Comparison of ENCODE assay signal across 18 mouse cellular contexts in the genomic region with DNA sequence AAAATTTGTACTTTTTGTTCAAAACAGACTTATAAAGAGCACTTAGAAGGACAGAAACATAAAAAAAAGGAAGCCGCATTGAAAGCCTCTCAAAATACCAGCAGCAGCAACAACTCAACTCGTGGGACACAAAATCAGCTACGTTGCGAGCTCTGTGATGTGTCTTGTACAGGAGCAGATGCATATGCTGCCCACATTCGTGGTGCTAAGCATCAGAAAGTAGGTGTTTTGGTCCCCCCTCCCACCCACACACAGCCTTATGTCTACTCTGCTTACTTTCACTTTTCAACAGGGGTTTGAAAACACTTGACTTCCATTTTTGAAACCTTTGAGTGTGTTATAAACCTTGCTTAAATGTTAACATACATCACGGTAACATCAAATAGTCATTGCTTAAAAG. TPM values are rescaled to one million over a fixed set of nuclear protein-coding genes. Genes with fewer than 3 reads are reported as not detected.
DNase-seq lines count a peak whose midpoint lies in the region; ATAC-seq and TF ChIP-seq lines count a peak whose summit lies in the region.
"Had no signal": no experiment of that assay in that cellular context is flagged by ENCODE, and none has a peak within 500 bp of the region (broad histone marks: within the 10 kb centered on the region; RNA-seq: fewer than 3 reads in every experiment).

No protein-coding gene starts in this region.

- WGBS in thymus, adult 2 months: 83% methylated on average over 6 of the region's 6 CpGs
- 97% methylated on average over 6 of the region's 6 CpGs for WGBS in hindbrain, postnatal 0 days

- no peak overlapping the region for H3K4me2 ChIP-seq in hindbrain, postnatal 0 days (ENCODE audit: low read depth, low read length)

- H3K4me1 ChIP-seq in thymus, adult 2 months (replicated peaks; ENCODE audit: control insufficient read depth, insufficient read depth, low read length): no peaks in the 10 kb centered on the region
- H3K4me1 ChIP-seq in hindbrain, postnatal 0 days (ENCODE audit: insufficient read depth, low read length): no peaks in the 10 kb centered on the region
- H3K4me1 ChIP-seq: hindbrain, embryonic 10.5 days had no signal

- ATAC-seq in hindbrain, postnatal 0 days: no peak

- no peak overlapping the region for H3K4me3 ChIP-seq in thymus, adult 2 months (ENCODE audit: control insufficient read depth, insufficient read depth, low read length)
- H3K4me3 ChIP-seq in hindbrain, postnatal 0 days (ENCODE audit: low read length): no peak overlapping the region
- H3K4me3 ChIP-seq: hindbrain, embryonic 10.5 days had no signal

- H3K36me3 ChIP-seq in thymus, adult 2 months (ENCODE audit: control insufficient read depth, insufficient read depth, low read length): peaks cover 65% of the 10 kb centered on the region
- peaks cover 33% of the 10 kb centered on the region for H3K36me3 ChIP-seq in hindbrain, postnatal 0 days (ENCODE audit: insufficient read depth, low read length)

- no peaks in the 10 kb centered on the region for H3K9me3 ChIP-seq in hindbrain, postnatal 0 days (ENCODE audit: low read length)
- H3K9me3 ChIP-seq: hindbrain, embryonic 10.5 days had no signal

- no peak for TF ChIP-seq POLR2A in thymus, adult 2 months (IDR thresholded peaks at IDR 0.05; ENCODE audit: control insufficient read depth, extremely low read depth, insufficient read depth, low read length, poor library complexity)

- TF ChIP-seq CTCF in thymus, adult 2 months (IDR thresholded peaks at IDR 0.05; ENCODE audit: borderline replicate concordance, control insufficient read depth, extremely low read depth, insufficient read depth, low read length, poor library complexity): no peak
- TF ChIP-seq CTCF in hindbrain, postnatal 0 days (IDR thresholded peaks at IDR 0.05; ENCODE audit: low read depth): no peak

- H3K27ac ChIP-seq in thymus, adult 2 months (ENCODE audit: control insufficient read depth, insufficient read depth, low read length): peak overlapping the region; percentile 12; the same call in 1 of the 2 replicates
- no peak overlapping the region for H3K27ac ChIP-seq in hindbrain, postnatal 0 days
- H3K27ac ChIP-seq: hindbrain, embryonic 10.5 days; stomach, postnatal 0 days had no signal

- no peaks in the 10 kb centered on the region for H3K27me3 ChIP-seq in thymus, adult 2 months (ENCODE audit: control insufficient read depth, insufficient read depth, low read length)
- no peaks in the 10 kb centered on the region for H3K27me3 ChIP-seq in hindbrain, postnatal 0 days (ENCODE audit: insufficient read depth, low read length)

- peak; percentile 25 to 58 for DNase-seq in frontal cortex, postnatal 36 days (ENCODE audit: low spot score in 2 of 2)
- no peak for DNase-seq in frontal cortex, postnatal 10 days (ENCODE audit: low spot score in 2 of 2)
- no peak for DNase-seq in thymus, adult 2 months
- DNase-seq in thymus, adult 18-20 months: no peak
- peak; percentile 39 to 57 for DNase-seq in left cerebral cortex, adult 9 months (ENCODE audit: low spot score in 2 of 2)
- no peak for DNase-seq in hindbrain, postnatal 0 days (ENCODE audit: low spot score)
- no peak for DNase-seq in embryo, embryonic 10 days (ENCODE audit: low spot score)
- DNase-seq in adrenal gland, postnatal 10 days: no peak
- DNase-seq: cerebellum, adult 11 months; cerebellum, postnatal 14 days; kidney, adult 9 months; kidney, postnatal 4 days; lung, postnatal 10 days; midbrain, embryonic 14.5 days; retina, postnatal 1 day; thymus, postnatal 36 days had no signal

- no peak overlapping the region for H3K9ac ChIP-seq in hindbrain, postnatal 0 days (replicated peaks; ENCODE audit: low read length)

RNA-seq across cellular contexts. Expression of gene Zfr, which starts 31.9 kb away (rescaled TPM):
- polyA plus RNA-seq in thymus, adult 2 months (2012; rRNA removed): 218 and 232 TPM in 2 replicates
- total RNA-seq in hindbrain, postnatal 0 days (2014; rRNA removed): 266 and 281 TPM in 2 replicates
- 196 and 219 TPM in 2 replicates for polyA plus RNA-seq in hindbrain, postnatal 0 days (2015; fragmentation: Nextera tagmentation; extraction: Ambion mirVana)
- 100 to 1,000 TPM; 111 to 130 TPM for total RNA-seq in adrenal gland, postnatal 10 days (2021)

RNA-seq across cellular contexts. Expression of gene Mtmr12, which starts 55.3 kb away (rescaled TPM):
- 49.2 and 50.0 TPM in 2 replicates for polyA plus RNA-seq in thymus, adult 2 months (2012; rRNA removed)
- 10.7 and 12.6 TPM in 2 replicates for total RNA-seq in hindbrain, postnatal 0 days (2014; rRNA removed)
- polyA plus RNA-seq in hindbrain, postnatal 0 days (2015; fragmentation: Nextera tagmentation; extraction: Ambion mirVana): 5.5 and 5.7 TPM in 2 replicates
- 10 to 100 TPM; 19.5 TPM for total RNA-seq in adrenal gland, postnatal 10 days (2021)

Comparison
In these comparisons a context has a peak if more than half of its experiments do, and no peak if none do; other contexts are left out.
1. DNase-seq: peak in frontal cortex, postnatal 36 days (2 of 2) and left cerebral cortex, adult 9 months (2 of 2); none in frontal cortex, postnatal 10 days (0 of 2), thymus, adult 2 months (single experiment), thymus, adult 18-20 months (0 of 2), hindbrain, postnatal 0 days (single experiment), embryo, embryonic 10 days (single experiment) and adrenal gland, postnatal 10 days (single experiment).